Mouse (Mus musculus) myocyte (in vitro differentiated cells): Measurements from ENCODE around the gene Chn2. TPM values are rescaled to one million over a fixed set of nuclear protein-coding genes. Genes with fewer than 3 reads are reported as not detected.

Experiments used
- H3K27me3 ChIP-seq: one replicate; pipeline ENCODE4 v1.6.1; 2011; ENCODE audit not compliant: control insufficient read depth, insufficient read depth, insufficient read length
- H3K36me3 ChIP-seq: one replicate; pipeline ENCODE4 v1.6.1; 2011; ENCODE audit not compliant: control insufficient read depth, insufficient read depth
- H3K4me2 ChIP-seq: one replicate; pipeline ENCODE4 v1.6.1; 2011; ENCODE audit warnings: low read depth, control low read depth
- H3K4me3 ChIP-seq: one replicate; pipeline ENCODE4 v1.5.1; 2011; ENCODE audit warnings: mild to moderate bottlenecking, control low read depth, moderate library complexity
- H3K79me2 ChIP-seq: one replicate; pipeline ENCODE4 v1.6.1; 2011; ENCODE audit not compliant: control insufficient read depth, insufficient read depth
- H3ac ChIP-seq: one replicate; pipeline ENCODE4 v1.6.1; 2011; ENCODE audit not compliant: control insufficient read depth, insufficient read length
- CEBPB ChIP-seq: IDR thresholded peaks from 2 replicates; pipeline ENCODE4 v1.6.1; 2011; ENCODE audit warnings: mild to moderate bottlenecking, moderate library complexity; ENCODE audit not compliant: poor library complexity, insufficient read depth, severe bottlenecking
- E2F4 ChIP-seq: IDR thresholded peaks from one replicate; pipeline ENCODE4 v1.6.1; 2011; ENCODE audit warnings: mild to moderate bottlenecking, control low read depth, moderate library complexity; ENCODE audit not compliant: insufficient read depth
- MAX ChIP-seq: IDR thresholded peaks from one replicate; pipeline ENCODE4 v1.6.1; 2011; ENCODE audit warnings: low read depth, mild to moderate bottlenecking, control low read depth
- MYOD1 ChIP-seq, 3 experiments: IDR thresholded peaks; one replicate each; pipeline ENCODE4 v1.6.1; 2011; ENCODE audit warnings: control low read depth in 2 of 3, low read depth in 2 of 3, mild to moderate bottlenecking in 2 of 3, moderate library complexity in 1 of 3; ENCODE audit not compliant: insufficient read length in 2 of 3, control insufficient read depth in 1 of 3
- MYOG ChIP-seq, 3 experiments: IDR thresholded peaks; one replicate each; pipeline ENCODE4 v1.6.1; 2011; ENCODE audit warnings: control low read depth in 2 of 3, low read depth in 2 of 3, mild to moderate bottlenecking in 2 of 3; ENCODE audit not compliant: insufficient read length in 2 of 3, control insufficient read depth in 1 of 3, insufficient read depth in 1 of 3
- POLR2A ChIP-seq: IDR thresholded peaks from one replicate; pipeline ENCODE4 v1.6.1; 2011; ENCODE audit warnings: low read depth, mild to moderate bottlenecking, control low read depth, moderate library complexity; ENCODE audit not compliant: insufficient read length
- POLR2AphosphoS2 ChIP-seq: IDR thresholded peaks from one replicate; pipeline ENCODE4 v1.6.1; 2011; ENCODE audit warnings: low read depth, control low read depth; ENCODE audit not compliant: insufficient read length
- REST ChIP-seq: IDR thresholded peaks from one replicate; pipeline ENCODE4 v1.6.1; 2011; ENCODE audit warnings: mild to moderate bottlenecking, control low read depth, moderate library complexity; ENCODE audit not compliant: insufficient read depth, insufficient read length
- SRF ChIP-seq: IDR thresholded peaks from one replicate; pipeline ENCODE4 v1.6.1; 2011; ENCODE audit warnings: low read depth; ENCODE audit not compliant: control insufficient read depth, insufficient read length
- TCF12 ChIP-seq: IDR thresholded peaks from one replicate; pipeline ENCODE4 v1.6.1; 2011; ENCODE audit warnings: mild to moderate bottlenecking, control low read depth; ENCODE audit not compliant: poor library complexity, insufficient read depth, severe bottlenecking
- TCF3 ChIP-seq: IDR thresholded peaks from one replicate; pipeline ENCODE4 v1.6.1; 2011; ENCODE audit warnings: low read depth, control low read depth; ENCODE audit not compliant: insufficient read length
- USF1 ChIP-seq: IDR thresholded peaks from one replicate; pipeline ENCODE4 v1.6.1; 2011; ENCODE audit warnings: low read depth, mild to moderate bottlenecking, control low read depth, moderate library complexity
- polyA plus RNA-seq: library from polyadenylated mRNA; unstranded; fragments of >200 nt; fragmentation: generic; extraction: Trizol; gene quantifications from one replicate; pipeline ENCODE4 v1.2.1, GENCODE M21; 2012; ENCODE audit warnings: missing spikeins

Chn2 gene
- polyA plus RNA-seq, 1 experiment: 6.5 TPM

DNA sequence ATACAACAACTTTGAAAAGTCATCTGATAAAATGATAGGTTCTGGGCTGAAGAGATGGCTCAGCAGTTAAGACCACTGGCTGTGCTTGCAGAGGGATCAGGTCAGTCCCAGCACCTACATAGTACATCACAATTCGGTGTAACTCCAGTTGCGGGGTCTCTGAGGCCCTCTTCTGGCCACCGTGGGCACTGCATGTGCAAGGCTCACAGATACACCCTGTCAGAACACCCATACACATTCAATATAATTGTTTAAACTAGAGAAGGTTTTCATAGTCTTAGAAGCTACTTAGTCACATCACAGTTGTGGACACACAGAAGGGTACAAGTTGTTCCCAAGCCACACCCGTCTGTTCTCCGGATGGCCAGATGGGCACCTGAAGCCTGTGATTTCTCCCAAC lies 213.9 kb downstream of the Chn2 start:
- Histone ChIP-seq H3K36me3 (no peaks in the 10 kb centered on the region), H3ac (no peak overlapping the region), H3K79me2 (no peaks in the 10 kb centered on the region), H3K27me3 (no peaks in the 10 kb centered on the region), H3K4me2 (peak overlapping the region; percentile 25), H3K4me3 (no peak overlapping the region)
- TF ChIP-seq MYOG (IDR thresholded peaks at IDR 0.05; ENCODE audit: control insufficient read depth in 1 of 3, insufficient read depth in 1 of 3, insufficient read length in 2 of 3, low read depth in 2 of 3): no peak
- no peak for TF ChIP-seq MYOD1 (IDR thresholded peaks at IDR 0.05; ENCODE audit: control insufficient read depth in 1 of 3, insufficient read length in 2 of 3, low read depth in 2 of 3)
- no peak for TF ChIP-seq POLR2A
- TF ChIP-seq REST: no peak
- no peak for TF ChIP-seq CEBPB
- TF ChIP-seq MAX: no peak
- TF ChIP-seq POLR2AphosphoS2: no peak
- TF ChIP-seq TCF3: no peak
- no peak for TF ChIP-seq SRF
- no peak for TF ChIP-seq E2F4

DNA sequence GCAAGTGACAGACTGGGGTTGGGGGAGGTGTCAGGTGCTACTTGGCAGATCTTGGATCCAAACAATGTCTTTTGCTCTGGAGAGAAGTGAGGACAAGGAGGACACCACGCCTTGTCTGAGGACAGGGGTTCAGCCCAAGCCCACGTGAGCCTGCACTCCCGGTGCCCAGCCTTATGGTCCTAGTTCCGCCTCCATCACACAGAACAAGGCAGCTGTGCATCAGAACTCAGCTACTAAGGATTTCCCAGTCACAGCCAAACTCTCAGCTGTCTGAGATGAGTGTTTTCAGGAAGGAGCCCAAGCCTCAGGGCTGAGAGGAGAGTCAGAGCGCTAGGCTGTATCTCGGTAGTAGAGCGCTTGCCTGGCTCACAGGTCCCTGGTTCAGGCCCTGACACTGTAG lies 214.5 kb downstream of the Chn2 start:
- Histone ChIP-seq H3K36me3 (no peaks in the 10 kb centered on the region), H3K4me3 (no peak overlapping the region), H3K4me2 (peak overlapping the region; percentile 25), H3K27me3 (no peaks in the 10 kb centered on the region), H3K79me2 (no peaks in the 10 kb centered on the region), H3ac (no peak overlapping the region)
- TF ChIP-seq SRF: no peak
- peak; percentile 73 to 84 (median 77) for TF ChIP-seq MYOD1 (IDR thresholded peaks at IDR 0.05; ENCODE audit: control insufficient read depth in 1 of 3, insufficient read length in 2 of 3, low read depth in 2 of 3)
- TF ChIP-seq TCF3: no peak
- no peak for TF ChIP-seq MAX
- no peak for TF ChIP-seq POLR2AphosphoS2
- TF ChIP-seq TCF12: peak; percentile 15
- no peak for TF ChIP-seq POLR2A
- TF ChIP-seq MYOG (IDR thresholded peaks at IDR 0.05; ENCODE audit: control insufficient read depth in 1 of 3, insufficient read depth in 1 of 3, insufficient read length in 2 of 3, low read depth in 2 of 3): peak; percentile 64 to 85 (median 77)
- TF ChIP-seq USF1: peak; percentile 19
- no peak for TF ChIP-seq E2F4
- TF ChIP-seq CEBPB: no peak

DNA sequence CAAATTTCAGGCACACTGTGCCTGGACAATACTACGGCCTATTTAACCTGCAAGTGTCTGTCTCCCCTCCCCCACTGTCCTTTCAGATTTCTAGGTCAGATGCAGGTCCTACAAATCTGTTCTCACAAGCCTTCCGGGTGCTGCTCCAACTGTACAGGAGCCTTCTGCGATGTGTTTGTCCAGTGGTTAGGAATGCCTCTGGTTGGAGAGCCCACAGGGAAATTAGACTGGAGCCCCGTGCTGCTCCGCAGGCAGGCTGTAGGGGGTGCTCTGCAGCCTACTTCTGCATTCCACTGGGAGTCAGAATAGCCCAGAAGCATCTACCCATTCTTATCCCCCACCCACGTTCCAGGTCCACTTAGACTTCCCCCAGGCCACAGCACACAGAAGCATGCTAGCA lies 215.4 kb downstream of the Chn2 start:
- H3K4me3 ChIP-seq: no peak overlapping the region
- TF ChIP-seq MYOG (IDR thresholded peaks at IDR 0.05; ENCODE audit: control insufficient read depth in 1 of 3, insufficient read depth in 1 of 3, insufficient read length in 2 of 3, low read depth in 2 of 3) (no peak), MYOD1 (IDR thresholded peaks at IDR 0.05; ENCODE audit: control insufficient read depth in 1 of 3, insufficient read length in 2 of 3, low read depth in 2 of 3) (no peak), TCF12 (no peak), USF1 (no peak), POLR2A (no peak), TCF3 (no peak), E2F4 (no peak), REST (no peak), SRF (no peak), MAX (no peak), CEBPB (no peak), POLR2AphosphoS2 (no peak)
- no peaks in the 10 kb centered on the region for H3K27me3 ChIP-seq
- H3K79me2 ChIP-seq: no peaks in the 10 kb centered on the region
- no peak overlapping the region for H3ac ChIP-seq
- no peak overlapping the region for H3K4me2 ChIP-seq
- H3K36me3 ChIP-seq: no peaks in the 10 kb centered on the region

DNA sequence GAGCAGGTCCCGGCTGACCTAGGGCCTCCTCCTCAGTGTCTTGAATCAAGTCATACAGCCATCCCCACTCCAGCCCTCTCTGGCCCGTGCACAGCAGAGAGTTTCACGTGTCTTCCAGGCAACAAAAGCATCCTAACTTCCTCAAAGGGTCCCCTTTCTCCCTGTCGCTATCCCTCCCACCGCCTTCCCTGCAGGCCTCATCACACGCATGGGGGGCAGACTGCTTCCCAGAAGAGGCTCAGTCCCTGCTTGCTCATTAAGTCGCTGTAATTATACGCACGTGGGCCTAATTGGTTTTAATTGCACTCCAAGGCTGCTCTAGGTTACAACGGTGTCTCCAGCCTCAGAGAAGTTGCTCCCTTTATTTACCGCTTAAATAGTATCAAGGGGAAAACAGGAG lies 216.0 kb downstream of the Chn2 start:
- Histone ChIP-seq H3ac (no peak overlapping the region), H3K27me3 (no peaks in the 10 kb centered on the region), H3K36me3 (no peaks in the 10 kb centered on the region), H3K4me3 (no peak overlapping the region), H3K4me2 (no peak overlapping the region), H3K79me2 (no peaks in the 10 kb centered on the region)
- TF ChIP-seq MAX: no peak
- no peak for TF ChIP-seq TCF3
- TF ChIP-seq SRF: no peak

DNA sequence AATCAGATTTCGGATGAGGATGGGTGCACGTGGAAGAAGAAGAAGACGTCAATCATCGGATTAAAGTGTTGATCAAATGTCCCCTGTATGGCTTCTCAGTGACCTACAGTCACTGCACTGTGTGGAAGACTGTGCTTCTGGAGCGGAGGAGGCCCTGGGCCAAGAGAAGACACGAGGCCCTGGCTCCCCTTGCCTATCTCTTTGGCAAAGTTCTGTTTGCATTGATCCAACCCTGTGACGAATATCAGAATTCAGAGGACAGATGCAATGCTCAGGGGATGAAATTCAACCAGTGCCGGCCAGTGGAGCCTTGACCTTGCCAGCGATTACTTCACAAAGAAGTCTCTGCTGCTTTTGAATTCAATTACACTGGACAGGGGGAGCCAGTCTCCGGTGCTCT lies 217.0 kb downstream of the Chn2 start:
- no peak overlapping the region for H3K4me3 ChIP-seq
- H3ac ChIP-seq: no peak overlapping the region
- no peak overlapping the region for H3K4me2 ChIP-seq
- H3K36me3 ChIP-seq: no peaks in the 10 kb centered on the region
- TF ChIP-seq E2F4: no peak
- no peak for TF ChIP-seq TCF12
- no peak for TF ChIP-seq MYOD1 (IDR thresholded peaks at IDR 0.05; ENCODE audit: control insufficient read depth in 1 of 3, insufficient read length in 2 of 3, low read depth in 2 of 3)
- no peak for TF ChIP-seq USF1
- no peak for TF ChIP-seq POLR2A
- no peak for TF ChIP-seq CEBPB
- TF ChIP-seq TCF3: no peak
- no peak for TF ChIP-seq MAX
- TF ChIP-seq SRF: no peak
- no peak for TF ChIP-seq REST
- TF ChIP-seq MYOG (IDR thresholded peaks at IDR 0.05; ENCODE audit: control insufficient read depth in 1 of 3, insufficient read depth in 1 of 3, insufficient read length in 2 of 3, low read depth in 2 of 3): no peak
- no peaks in the 10 kb centered on the region for H3K79me2 ChIP-seq
- H3K27me3 ChIP-seq: no peaks in the 10 kb centered on the region
